Mouse (Mus musculus) MEL (cell line): ENCODE measurements around the gene Arsj. TPM values are rescaled to one million over a fixed set of nuclear protein-coding genes. Genes with fewer than 3 reads are reported as not detected.

Experiments used
- DNase-seq: peaks from one replicate; pipeline ENCODE4 v3.0.0; 2011; ENCODE audit warnings: low read depth, low spot score
- H3K27ac ChIP-seq: 2 replicates; pipeline ENCODE4 v1.5.1; 2012; ENCODE audit warnings: low read depth, mild to moderate bottlenecking, control low read depth, low read length, moderate library complexity; ENCODE audit not compliant: control insufficient read depth
- H3K27me3 ChIP-seq, 2 experiments: fragments of 150-350 bp in 1 of 2; sonication (generic) in 1 of 2; 2 replicates each; pipeline ENCODE4 v1.6.1; 2012; ENCODE audit warnings: low read length in 2 of 2, mild to moderate bottlenecking in 2 of 2, improper control_type of control experiment in 1 of 2, moderate library complexity in 1 of 2; ENCODE audit not compliant: insufficient read depth in 2 of 2, control insufficient read depth in 1 of 2
- H3K36me3 ChIP-seq, 2 experiments: 2 replicates each; pipeline ENCODE4 v1.6.1; 2012 to 2014; ENCODE audit warnings: low read length in 2 of 2, improper control_type of control experiment in 1 of 2, inconsistent platforms in 1 of 2, mild to moderate bottlenecking in 1 of 2; ENCODE audit not compliant: insufficient read depth in 2 of 2, control insufficient read depth in 1 of 2
- H3K4me1 ChIP-seq, 2 experiments: fragments of 150-350 bp in 1 of 2; sonication (generic) in 1 of 2; 2 replicates each; pipeline ENCODE4 v1.6.1; 2012; ENCODE audit warnings: low read length in 2 of 2, improper control_type of control experiment in 1 of 2, mild to moderate bottlenecking in 1 of 2; ENCODE audit not compliant: insufficient read depth in 2 of 2, control insufficient read depth in 1 of 2
- H3K4me3 ChIP-seq, 2 experiments: fragments of 150-350 bp in 1 of 2; sonication (generic) in 1 of 2; 2 replicates each; pipeline ENCODE4 v1.5.1; 2012; ENCODE audit warnings: low read depth in 2 of 2, low read length in 2 of 2, mild to moderate bottlenecking in 2 of 2, moderate library complexity in 2 of 2, control low read depth in 1 of 2, improper control_type of control experiment in 1 of 2; ENCODE audit not compliant: control insufficient read depth in 1 of 2, insufficient read depth in 1 of 2
- H3K79me2 ChIP-seq: 2 replicates; pipeline ENCODE4 v1.6.1; 2012; ENCODE audit warnings: mild to moderate bottlenecking, low read length, moderate library complexity; ENCODE audit not compliant: control insufficient read depth, poor library complexity, insufficient read depth
- H3K9ac ChIP-seq: 2 replicates; pipeline ENCODE4 v1.6.1; 2012; ENCODE audit warnings: low read depth, mild to moderate bottlenecking, control low read depth, low read length, moderate library complexity; ENCODE audit not compliant: control insufficient read depth, poor library complexity, severe bottlenecking
- H3K9me3 ChIP-seq: fragments of 150-350 bp; sonication (generic); replicated peaks from 2 replicates; pipeline ENCODE4 v1.6.1; 2012; ENCODE audit warnings: mild to moderate bottlenecking, low read length, improper control_type of control experiment, moderate library complexity; ENCODE audit not compliant: insufficient read depth
- BHLHE40 ChIP-seq: IDR thresholded peaks from 2 replicates; pipeline ENCODE4 v1.6.1; 2012; ENCODE audit warnings: low read depth, mild to moderate bottlenecking, inconsistent platforms, low read length, improper control_type of control experiment, borderline replicate concordance
- CHD1 ChIP-seq: IDR thresholded peaks from 2 replicates; pipeline ENCODE4 v1.6.1; 2012; ENCODE audit warnings: low read depth, mild to moderate bottlenecking, inconsistent platforms, low read length, improper control_type of control experiment
- CHD2 ChIP-seq: IDR thresholded peaks from 2 replicates; pipeline ENCODE4 v1.6.1; 2011; ENCODE audit warnings: low read length, improper control_type of control experiment
- CTCF ChIP-seq, 3 experiments: IDR thresholded peaks in 2 of 3; conservative IDR thresholded peaks in 1 of 3; 2 replicates each; pipeline ENCODE4 v1.5.1; 2011 to 2012; ENCODE audit warnings: low read length in 3 of 3, low read depth in 2 of 3, mild to moderate bottlenecking in 2 of 3, improper control_type of control experiment in 1 of 3, inconsistent platforms in 1 of 3, mixed read lengths in 1 of 3, moderate library complexity in 1 of 3; ENCODE audit not compliant: control insufficient read depth in 1 of 3, insufficient read depth in 1 of 3, poor library complexity in 1 of 3, severe bottlenecking in 1 of 3
- E2F4 ChIP-seq: IDR thresholded peaks from 2 replicates; pipeline ENCODE4 v1.6.1; 2011; ENCODE audit warnings: low read depth, low read length, improper control_type of control experiment, borderline replicate concordance
- EP300 ChIP-seq, 2 experiments: IDR thresholded peaks; 2 replicates each; pipeline ENCODE4 v1.6.1; 2011; ENCODE audit warnings: improper control_type of control experiment in 2 of 2, low read length in 2 of 2, low read depth in 1 of 2, mild to moderate bottlenecking in 1 of 2
- ETS1 ChIP-seq: IDR thresholded peaks from 2 replicates; pipeline ENCODE4 v1.6.1; 2012; ENCODE audit warnings: low read depth, mild to moderate bottlenecking, inconsistent platforms, low read length, improper control_type of control experiment, moderate library complexity
- GATA1 ChIP-seq: IDR thresholded peaks from 2 replicates; pipeline ENCODE4 v1.6.1; 2011; ENCODE audit warnings: low read depth, low read length, improper control_type of control experiment
- HCFC1 ChIP-seq: IDR thresholded peaks from 2 replicates; pipeline ENCODE4 v1.6.1; 2012; ENCODE audit warnings: low read depth, mild to moderate bottlenecking, inconsistent platforms, low read length, improper control_type of control experiment, moderate library complexity
- MAX ChIP-seq: IDR thresholded peaks from 2 replicates; pipeline ENCODE4 v1.6.1; 2011; ENCODE audit warnings: low read length, improper control_type of control experiment
- MEF2A ChIP-seq: IDR thresholded peaks from 2 replicates; pipeline ENCODE4 v1.6.1; 2014; ENCODE audit warnings: low read depth, mild to moderate bottlenecking, inconsistent platforms, low read length, improper control_type of control experiment; ENCODE audit not compliant: poor library complexity, insufficient replicate concordance, severe bottlenecking; ENCODE audit errors: extremely low read depth
- MXI1 ChIP-seq: IDR thresholded peaks from 2 replicates; pipeline ENCODE4 v1.6.1; 2011; ENCODE audit warnings: mild to moderate bottlenecking, low read depth, low read length, improper control_type of control experiment
- MYB ChIP-seq: IDR thresholded peaks from 2 replicates; pipeline ENCODE4 v1.6.1; 2011; ENCODE audit warnings: mild to moderate bottlenecking, low read depth, low read length, improper control_type of control experiment
- MYC ChIP-seq: IDR thresholded peaks from 2 replicates; pipeline ENCODE4 v1.6.1; 2011; ENCODE audit warnings: low read depth, mild to moderate bottlenecking, low read length, improper control_type of control experiment, moderate library complexity
- NELFE ChIP-seq: IDR thresholded peaks from 2 replicates; pipeline ENCODE4 v1.6.1; 2011; ENCODE audit warnings: low read depth, low read length, improper control_type of control experiment
- POLR2A ChIP-seq, 2 experiments: IDR thresholded peaks; 2 replicates each; pipeline ENCODE4 v1.6.1; 2011 to 2012; ENCODE audit warnings: low read length in 2 of 2, mild to moderate bottlenecking in 2 of 2, control low read depth in 1 of 2, improper control_type of control experiment in 1 of 2, low read depth in 1 of 2, moderate library complexity in 1 of 2; ENCODE audit not compliant: control insufficient read depth in 1 of 2, insufficient read depth in 1 of 2, poor library complexity in 1 of 2
- POLR2AphosphoS2 ChIP-seq: IDR thresholded peaks from 2 replicates; pipeline ENCODE4 v1.6.1; 2011; ENCODE audit warnings: low read length, improper control_type of control experiment
- POLR2AphosphoS5 ChIP-seq: IDR thresholded peaks from 2 replicates; pipeline ENCODE4 v1.6.1; 2012; ENCODE audit warnings: low read depth, borderline replicate concordance, mild to moderate bottlenecking, inconsistent platforms, low read length, moderate library complexity, mixed read lengths
- RAD21 ChIP-seq: IDR thresholded peaks from 2 replicates; pipeline ENCODE4 v1.6.1; 2011; ENCODE audit warnings: mild to moderate bottlenecking, low read depth, low read length, improper control_type of control experiment
- SMC3 ChIP-seq: IDR thresholded peaks from 2 replicates; pipeline ENCODE4 v1.6.1; 2011; ENCODE audit warnings: low read depth, low read length, improper control_type of control experiment
- TAL1 ChIP-seq: IDR thresholded peaks from 2 replicates; pipeline ENCODE4 v1.6.1; 2012; ENCODE audit warnings: mild to moderate bottlenecking, inconsistent platforms, low read length, moderate library complexity, mixed read lengths
- TBP ChIP-seq: IDR thresholded peaks from 2 replicates; pipeline ENCODE4 v1.8.0; 2011; ENCODE audit warnings: low read depth, low read length, improper control_type of control experiment
- TCF12 ChIP-seq: IDR thresholded peaks from 2 replicates; pipeline ENCODE4 v1.6.1; 2014; ENCODE audit warnings: low read depth, mild to moderate bottlenecking, inconsistent platforms, low read length, improper control_type of control experiment, moderate library complexity
- USF1 ChIP-seq: IDR thresholded peaks from 2 replicates; pipeline ENCODE4 v1.6.1; 2014; ENCODE audit warnings: low read depth, mild to moderate bottlenecking, inconsistent platforms, low read length, improper control_type of control experiment, moderate library complexity
- USF2 ChIP-seq, 2 experiments: IDR thresholded peaks; 2 replicates each; pipeline ENCODE4 v1.6.1; 2011 to 2012; ENCODE audit warnings: improper control_type of control experiment in 2 of 2, low read length in 2 of 2, borderline replicate concordance in 1 of 2, inconsistent platforms in 1 of 2, low read depth in 1 of 2, mild to moderate bottlenecking in 1 of 2; ENCODE audit not compliant: insufficient read depth in 1 of 2
- ZC3H11A ChIP-seq: IDR thresholded peaks from 2 replicates; pipeline ENCODE4 v1.6.1; 2012; ENCODE audit warnings: low read depth, mild to moderate bottlenecking, inconsistent platforms, low read length, improper control_type of control experiment
- ZKSCAN1 ChIP-seq: IDR thresholded peaks from 2 replicates; pipeline ENCODE4 v1.6.1; 2012; ENCODE audit warnings: low read depth, mild to moderate bottlenecking, inconsistent platforms, low read length, improper control_type of control experiment, moderate library complexity
- polyA plus RNA-seq, 2 experiments: library from polyadenylated mRNA; stranded (reverse) in 1 of 2; unstranded in 1 of 2; fragments of >175 nt in 1 of 2; fragments of >200 nt in 1 of 2; gene quantifications; 2 replicates each; pipeline versions ENCODE4 v1.2.1 to v1.2.4; 2012; ENCODE audit warnings: low replicate concordance in 2 of 2, low read depth in 1 of 2; ENCODE audit not compliant: insufficient read length in 2 of 2, insufficient read depth in 1 of 2, missing spikeins in 1 of 2
- total RNA-seq: library from RNA; depleted of rRNA; stranded (reverse); fragments of 300-350 nt; gene quantifications from 2 replicates; pipeline ENCODE4 v1.2.3, GENCODE M21; 2012

Gene Arsj
- total and polyA plus RNA-seq, 3 experiments = not detected

DNA sequence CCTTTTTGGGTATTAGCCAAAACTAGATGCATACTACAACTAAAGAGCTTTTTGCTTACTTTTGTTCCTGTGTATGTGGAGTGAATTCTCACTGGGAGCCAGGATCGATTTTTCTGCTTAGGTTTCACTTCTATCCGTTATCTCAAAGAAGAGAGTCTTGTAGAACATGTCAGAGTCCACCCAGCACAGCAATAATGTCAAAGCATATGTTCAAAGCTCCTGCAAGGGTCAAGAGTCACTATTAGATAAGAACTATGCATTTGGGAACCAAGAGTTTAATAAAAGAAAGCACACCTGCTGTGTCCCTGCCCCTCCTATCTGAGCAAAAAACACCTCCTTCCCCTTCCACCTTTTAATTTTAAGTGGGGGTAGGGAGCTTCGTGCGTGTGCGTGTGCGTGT, 85.6 kb downstream of the Arsj start:
- TF ChIP-seq USF1 = no peak
- no peak for TF ChIP-seq ZC3H11A
- no peak for TF ChIP-seq MXI1
- no peak for TF ChIP-seq MAX
- TF ChIP-seq POLR2A (IDR thresholded peaks at IDR 0.05; ENCODE audit: control insufficient read depth in 1 of 2, insufficient read depth in 1 of 2, low read depth in 1 of 2, low read length in 2 of 2, poor library complexity in 1 of 2) = no peak
- TF ChIP-seq BHLHE40 = no peak
- no peak for TF ChIP-seq POLR2AphosphoS2
- TF ChIP-seq E2F4 = no peak
- TF ChIP-seq MYB = no peak
- TF ChIP-seq SMC3 = no peak
- TF ChIP-seq CHD1 = no peak
- no peak for TF ChIP-seq ETS1
- TF ChIP-seq MYC = no peak
- TF ChIP-seq TBP = no peak
- TF ChIP-seq HCFC1 = no peak
- no peak for TF ChIP-seq CHD2
- no peak overlapping the region for H3K9ac ChIP-seq
- H3K9me3 ChIP-seq = no peaks in the 10 kb centered on the region
- H3K27ac ChIP-seq = no peak overlapping the region
- no peak overlapping the region for H3K4me3 ChIP-seq
- H3K27me3 ChIP-seq = no peaks in the 10 kb centered on the region
- H3K36me3 ChIP-seq = no peaks in the 10 kb centered on the region
- DNase-seq = no peak
- no peaks in the 10 kb centered on the region for H3K4me1 ChIP-seq
- no peaks in the 10 kb centered on the region for H3K79me2 ChIP-seq

DNA sequence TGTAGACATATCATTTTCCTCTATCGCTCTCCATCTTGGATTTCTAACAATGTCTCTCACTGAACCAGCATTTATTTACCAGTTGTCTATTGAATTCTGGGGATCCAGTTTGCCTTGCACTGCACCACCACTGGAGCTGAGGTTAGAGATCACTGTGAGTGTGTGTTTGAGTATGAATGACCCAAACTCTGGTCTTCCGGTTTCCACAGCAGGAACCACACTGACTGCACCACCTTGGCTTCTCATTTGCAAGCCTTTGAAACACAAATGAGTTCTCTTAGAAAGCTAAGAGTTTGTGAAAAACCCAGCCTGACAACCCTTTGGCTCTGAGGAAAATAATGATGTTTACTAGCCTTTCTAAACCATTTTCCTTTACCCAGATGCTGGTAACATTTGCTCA, 86.0 kb downstream of the Arsj start:
- no peak for DNase-seq
- H3K9me3 ChIP-seq = no peaks in the 10 kb centered on the region
- no peak for TF ChIP-seq CHD2
- no peak for TF ChIP-seq GATA1
- no peak for TF ChIP-seq POLR2AphosphoS5
- TF ChIP-seq USF2 (IDR thresholded peaks at IDR 0.05; ENCODE audit: borderline replicate concordance in 1 of 2, insufficient read depth in 1 of 2, low read depth in 1 of 2, low read length in 2 of 2) = no peak
- TF ChIP-seq RAD21 = no peak
- TF ChIP-seq TCF12 = no peak
- no peak for TF ChIP-seq ZKSCAN1
- no peak for TF ChIP-seq MEF2A
- TF ChIP-seq MXI1 = no peak
- no peak for TF ChIP-seq TAL1
- no peak for TF ChIP-seq CTCF (IDR thresholded peaks at IDR 0.05 in 2 of 3, conservative IDR thresholded peaks at IDR 0.05 in 1 of 3; ENCODE audit: control insufficient read depth in 1 of 3, insufficient read depth in 1 of 3, low read depth in 2 of 3, low read length in 3 of 3, poor library complexity in 1 of 3, severe bottlenecking in 1 of 3)
- no peak for TF ChIP-seq CHD1
- TF ChIP-seq EP300 (IDR thresholded peaks at IDR 0.05; ENCODE audit: low read depth in 1 of 2, low read length in 2 of 2) = no peak
- no peak for TF ChIP-seq NELFE
- TF ChIP-seq MYB = no peak
- no peaks in the 10 kb centered on the region for H3K36me3 ChIP-seq
- H3K27me3 ChIP-seq = no peaks in the 10 kb centered on the region
- no peaks in the 10 kb centered on the region for H3K79me2 ChIP-seq
- no peak overlapping the region for H3K9ac ChIP-seq
- H3K27ac ChIP-seq = no peak overlapping the region
- H3K4me1 ChIP-seq = no peaks in the 10 kb centered on the region
- H3K4me3 ChIP-seq = no peak overlapping the region
